Mouse (Mus musculus): ENCODE measurements around the gene Syt10. TPM values are rescaled to one million over a fixed set of nuclear protein-coding genes. Genes with fewer than 3 reads are reported as not detected.

Gene Syt10
- not detected for total RNA-seq (2023)

DNA sequence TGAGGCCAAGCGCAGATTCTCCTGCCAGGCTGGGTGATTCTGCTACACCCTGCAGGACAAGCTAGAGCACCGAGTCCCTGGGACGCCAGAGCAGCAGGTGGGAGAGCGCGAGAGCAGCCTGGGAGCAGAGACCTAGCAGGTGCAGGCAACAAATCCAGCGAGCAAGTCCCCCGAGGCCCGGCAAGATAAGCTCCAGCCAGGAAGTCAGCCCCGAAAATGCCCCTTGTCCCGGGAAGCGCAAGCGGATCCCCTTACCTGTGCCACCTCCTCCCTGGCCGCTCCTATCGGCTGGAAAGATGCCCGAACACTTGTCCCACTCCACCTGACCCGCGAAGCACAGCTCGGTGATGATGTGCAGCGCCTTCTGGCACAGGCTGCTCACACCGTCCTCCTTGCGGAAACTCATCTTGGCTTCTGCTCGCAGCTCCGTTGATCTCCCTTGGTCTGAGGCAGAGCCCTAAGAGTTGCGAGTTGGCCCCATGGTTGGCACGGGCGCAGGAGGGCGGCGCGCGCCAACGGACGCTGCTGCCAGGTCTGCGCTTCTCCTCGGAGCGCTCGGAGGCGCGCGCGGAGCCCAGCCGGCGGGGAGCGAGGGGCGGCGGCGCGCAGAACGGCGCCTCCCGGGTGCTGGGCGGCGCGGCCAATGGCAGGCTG is at the start of gene Syt10:
TSS of gene Syt10 (minus strand) at position 497 of the 654 bp plus-strand sequence.

Other genes starting within 250 kb of the Syt10 start
- 1 to 10 TPM; 1.7 to 4.8 TPM for gene Rabl2, start 249.9 kb downstream of the Syt10 start, total RNA-seq (2023)